In the genomic region with DNA sequence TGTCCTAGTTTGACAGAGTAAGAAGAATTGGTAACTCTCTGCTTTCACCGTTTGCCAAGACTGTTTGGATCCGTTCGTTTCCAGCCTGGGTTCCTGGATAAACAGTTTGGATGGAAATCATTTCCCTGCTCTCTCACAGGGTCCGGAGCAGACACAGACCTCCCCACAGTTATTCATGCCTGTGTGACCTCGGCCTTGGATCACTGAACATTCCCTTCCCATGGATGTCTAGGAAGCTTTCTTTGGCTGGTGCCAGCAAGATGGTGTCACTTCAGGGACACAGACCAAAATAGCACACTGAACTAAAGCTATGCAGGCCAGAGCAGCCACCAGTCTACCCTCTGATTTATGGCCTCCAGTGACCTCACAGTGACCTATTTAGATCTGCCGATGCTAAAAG, we compare ENCODE assay signal across 8 mouse cellular contexts. TPM values are rescaled to one million over a fixed set of nuclear protein-coding genes. Genes with fewer than 3 reads are reported as not detected.
DNase-seq lines count a peak whose midpoint lies in the region; ATAC-seq and TF ChIP-seq lines count a peak whose summit lies in the region.

No protein-coding gene starts in this region.

- H3K9ac ChIP-seq in forebrain, embryonic 14.5 days (ENCODE audit: low read length), result no peak overlapping the region

- H3K4me2 ChIP-seq in forebrain, embryonic 14.5 days (ENCODE audit: low read length), result no peak overlapping the region

- no peak for TF ChIP-seq POLR2A in cerebellum, adult 2 months (IDR thresholded peaks at IDR 0.05; ENCODE audit: borderline replicate concordance, insufficient read depth, low read length)

- no peaks in the 10 kb centered on the region for H3K9me3 ChIP-seq in forebrain, embryonic 14.5 days (replicated peaks; ENCODE audit: control insufficient read depth, low read length)

- ATAC-seq in forebrain, embryonic 14.5 days, result no peak

- peak overlapping the region; percentile 27; the same call in 1 of the 2 replicates for H3K27ac ChIP-seq in cerebellum, adult 2 months (ENCODE audit: insufficient read depth, low read length)
- no peak overlapping the region for H3K27ac ChIP-seq in forebrain, embryonic 14.5 days (ENCODE audit: low read depth, low read length)

- DNase-seq in cerebellum, adult 2 months, result peak in 1 of 2 experiments; percentile 5
- DNase-seq in cerebellum, postnatal 36 days, result no peak
- peak; percentile 61 for DNase-seq in embryo, embryonic 11 days
- peak; percentile 66 for DNase-seq in heart, postnatal 4 days
- peak; percentile 74 for DNase-seq in lung, postnatal 36 days
- no peak for DNase-seq in forebrain, embryonic 14.5 days (ENCODE audit: low spot score)
- DNase-seq in right cerebral cortex, postnatal 36 days (ENCODE audit: low spot score in 2 of 2), result no peak
- DNase-seq in layer of hippocampus, postnatal 25 days (ENCODE audit: extremely low spot score in 1 of 2, low spot score in 1 of 2), result no peak

- H3K36me3 ChIP-seq in forebrain, embryonic 14.5 days (ENCODE audit: control insufficient read depth, insufficient read depth, low read length), result no peaks in the 10 kb centered on the region

- H3K4me3 ChIP-seq in cerebellum, adult 2 months (replicated peaks; ENCODE audit: insufficient read depth, low read depth, low read length), result no peak overlapping the region
- H3K4me3 ChIP-seq in forebrain, embryonic 14.5 days (ENCODE audit: low read depth, low read length), result no peak overlapping the region

- 16% methylated on average over 6 of the region's 6 CpGs for WGBS in cerebellum, adult 2 months
- WGBS in forebrain, embryonic 14.5 days, result 85% methylated on average over 6 of the region's 6 CpGs

- no peaks in the 10 kb centered on the region; the same call in 1 of the 2 replicates for H3K27me3 ChIP-seq in cerebellum, adult 2 months (ENCODE audit: control insufficient read depth, insufficient read depth, low read length)
- H3K27me3 ChIP-seq in forebrain, embryonic 14.5 days (replicated peaks; ENCODE audit: control insufficient read depth, insufficient read depth, low read length), result no peaks in the 10 kb centered on the region

- TF ChIP-seq CTCF in cerebellum, adult 2 months (IDR thresholded peaks at IDR 0.05; ENCODE audit: borderline replicate concordance, insufficient read depth, low read depth, low read length), result no peak

- H3K4me1 ChIP-seq in cerebellum, adult 2 months (ENCODE audit: control insufficient read depth, insufficient read depth, low read length), result no peaks in the 10 kb centered on the region
- 0 out of 2 replicates have a peak, but pooled peaks cover 4% of the 10 kb centered on the region for H3K4me1 ChIP-seq in forebrain, embryonic 14.5 days (ENCODE audit: control insufficient read depth, insufficient read depth, low read length)

RNA-seq across cellular contexts. Expression of a gene that starts 38.5 kb away (rescaled TPM):
- polyA plus RNA-seq in cerebellum, adult 2 months (2012; rRNA removed), result 8.5 and 8.9 TPM in 2 replicates
- 10 to 100 TPM; 25.4 to 27.5 TPM for total RNA-seq in heart, postnatal 4 days (2021)
- 16.9 and 21.0 TPM in 2 replicates for polyA plus RNA-seq in forebrain, embryonic 14.5 days (2014; fragmentation: Nextera tagmentation; extraction: Ambion mirVana)
- total RNA-seq in layer of hippocampus, postnatal 25 days (2021), result 10 to 100 TPM; 76.0 to 81.4 TPM

Comparison
In these comparisons a context has a peak if more than half of its experiments do, and no peak if none do; other contexts are left out.
1. DNase-seq: peak in embryo, embryonic 11 days (single experiment), heart, postnatal 4 days (single experiment) and lung, postnatal 36 days (single experiment); none in cerebellum, postnatal 36 days (0 of 2), forebrain, embryonic 14.5 days (single experiment), right cerebral cortex, postnatal 36 days (0 of 2) and layer of hippocampus, postnatal 25 days (0 of 2).